Mouse (Mus musculus) heart, adult 18-20 months (tissue): Measurements from ENCODE around the gene Edc4. TPM values are rescaled to one million over a fixed set of nuclear protein-coding genes. Genes with fewer than 3 reads are reported as not detected.
"Not testable (repeated sequence)": the region's sequence is repeated elsewhere in the genome, so short reads cannot be mapped to it uniquely, and the experiment has no call there.

ENCODE experiments used
- DNase-seq, 2 experiments: peaks; one replicate each; pipeline ENCODE4 v3.0.0; 2021 to 2022; ENCODE audit warnings: mixed read lengths in 1 of 2
- long read RNA-seq, 2 experiments: library from polyadenylated mRNA; stranded (forward); transcript quantifications; one replicate each; pipeline ENCODE4 v2.0.0; 2021
- total RNA-seq, 2 experiments: library from RNA; stranded (reverse); gene quantifications; 2 replicates each; pipeline ENCODE4 v1.2.3; 2021

The Edc4 gene
- total RNA-seq: 10 to 100 TPM; 23.0 to 25.7 TPM
- long read RNA-seq, experiment 1, full-length matches to known transcripts: 14 of 37 reads
- long read RNA-seq, experiment 1, partial matches to known transcripts: 6 of 37 reads
- long read RNA-seq, experiment 1, other reads (novel, unspliced or antisense): 17 of 37 reads
- long read RNA-seq, experiment 2, full-length matches to known transcripts: 4 of 14 reads
- long read RNA-seq, experiment 2, partial matches to known transcripts: 5 of 14 reads
- long read RNA-seq, experiment 2, other reads (novel, unspliced or antisense): 5 of 14 reads

DNA sequence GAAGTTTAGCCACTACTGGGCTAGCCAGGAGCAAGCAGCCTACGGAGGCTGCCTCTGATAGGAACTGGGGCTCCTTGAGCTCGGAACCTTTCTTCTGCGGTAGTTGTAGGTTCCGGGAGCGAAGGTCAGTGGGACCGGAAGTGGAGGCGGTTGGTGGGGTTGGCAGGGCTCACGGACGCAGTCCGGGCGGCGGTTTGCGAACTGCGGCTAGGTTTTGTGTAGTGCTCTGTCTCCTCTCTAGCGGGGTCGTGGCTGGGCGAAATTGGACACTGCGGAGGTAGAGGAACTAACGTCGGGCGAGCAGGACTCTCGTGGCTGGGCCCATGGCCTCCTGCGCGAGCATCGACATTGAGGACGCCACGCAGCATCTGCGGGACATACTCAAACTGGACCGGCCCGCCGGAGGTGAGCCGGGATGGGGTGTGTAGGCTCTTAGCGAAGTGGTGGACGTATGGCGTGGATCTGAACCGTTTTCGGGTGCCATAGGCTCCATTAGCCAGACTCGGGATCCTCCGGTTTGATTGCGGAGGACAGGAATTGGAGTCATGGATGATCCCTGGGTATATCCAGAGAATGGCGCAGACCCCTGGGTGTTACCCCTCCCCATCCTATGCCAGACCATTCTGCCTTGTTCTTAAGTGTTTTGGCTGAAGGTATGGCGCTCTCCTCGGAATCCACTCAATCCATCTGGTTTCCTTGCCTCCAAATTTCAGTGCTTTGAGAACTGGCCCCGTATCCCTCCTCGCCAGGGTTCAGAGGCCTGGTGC is at the start of gene Edc4:
Edc4 (plus strand) TSS at position 128 of the 767 bp plus-strand sequence.
- DNase-seq: peak; percentile 87 to 95

DNA sequence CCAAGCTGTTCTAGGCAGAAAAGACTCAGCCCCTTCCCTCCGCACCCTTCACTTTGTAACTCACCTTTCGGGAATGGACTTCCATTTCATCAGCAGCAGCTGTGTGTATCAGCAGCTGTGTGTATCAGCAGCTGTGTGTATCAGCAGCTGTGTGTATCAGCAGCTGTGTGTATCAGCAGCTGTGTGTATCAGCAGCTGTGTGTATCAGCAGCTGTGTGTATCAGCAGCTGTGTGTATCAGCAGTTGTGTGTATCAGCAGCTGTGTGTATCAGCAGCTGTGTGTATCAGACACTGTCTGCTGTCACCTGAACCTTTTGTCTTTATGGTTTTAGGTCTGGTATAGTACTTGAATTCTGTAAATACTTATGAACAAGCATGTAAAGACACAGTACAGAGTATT is 46.9 kb upstream of the Edc4 start:
- DNase-seq: not testable (repeated sequence)

DNA sequence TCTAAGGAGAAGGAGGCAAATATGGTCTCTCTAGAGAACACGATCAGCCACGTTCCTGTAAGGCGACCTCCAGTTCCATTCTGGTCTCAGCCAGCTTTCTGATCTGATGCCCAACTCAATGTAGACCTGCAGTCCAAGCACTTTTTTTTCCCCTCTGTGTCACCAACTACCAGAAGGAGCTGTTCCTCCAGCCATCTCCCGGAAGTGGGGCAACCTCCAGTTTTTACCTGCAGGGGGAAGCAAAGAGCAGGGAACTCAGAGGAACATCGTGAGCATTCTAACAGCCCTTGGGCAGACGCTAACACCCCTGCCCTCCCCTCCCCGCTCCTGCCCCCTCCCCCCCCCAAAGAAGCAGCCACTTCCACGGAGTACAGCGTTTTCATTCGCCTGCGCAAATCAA is 45.4 kb upstream of the Edc4 start:
- DNase-seq: peak; percentile 74 to 88

DNA sequence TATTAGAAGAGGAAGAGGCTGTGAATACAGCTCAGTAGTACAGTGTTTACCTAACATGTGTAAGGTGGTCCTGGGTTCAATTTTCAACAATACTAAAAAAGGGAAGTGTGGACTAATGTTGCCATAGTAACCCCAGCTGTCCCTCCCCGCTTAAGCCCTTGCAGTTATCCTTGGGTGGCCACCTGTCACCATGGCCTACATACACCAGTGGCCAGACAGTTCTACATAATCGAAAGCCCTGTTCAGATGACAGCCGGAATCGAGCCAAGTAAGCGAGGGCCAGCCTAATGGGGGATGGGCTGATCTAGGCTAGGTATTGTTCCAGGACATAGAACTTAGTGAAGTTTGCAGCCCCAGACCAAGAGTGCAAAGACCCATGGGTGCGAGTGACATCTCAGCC is 43.7 kb upstream of the Edc4 start:
- no peak for DNase-seq

DNA sequence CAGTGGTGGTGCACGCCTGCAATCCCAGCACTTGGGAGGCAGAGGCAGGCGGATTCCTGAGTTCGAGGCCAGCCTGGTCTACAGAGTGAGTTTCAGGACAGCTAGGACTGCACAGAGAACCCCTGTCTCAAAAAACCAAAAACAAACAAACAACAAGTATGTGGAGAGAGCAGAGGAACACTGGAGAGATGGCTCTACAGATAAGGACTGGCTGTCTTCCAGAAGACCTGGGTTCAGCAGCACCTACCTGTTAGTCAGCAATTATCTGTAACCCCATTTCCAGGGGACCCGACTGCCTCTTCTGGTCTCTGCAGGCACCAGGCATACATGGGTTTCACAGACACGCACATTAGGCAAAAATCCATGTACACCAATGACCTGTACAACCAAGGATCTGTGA is 41.5 kb upstream of the Edc4 start:
- no peak for DNase-seq

DNA sequence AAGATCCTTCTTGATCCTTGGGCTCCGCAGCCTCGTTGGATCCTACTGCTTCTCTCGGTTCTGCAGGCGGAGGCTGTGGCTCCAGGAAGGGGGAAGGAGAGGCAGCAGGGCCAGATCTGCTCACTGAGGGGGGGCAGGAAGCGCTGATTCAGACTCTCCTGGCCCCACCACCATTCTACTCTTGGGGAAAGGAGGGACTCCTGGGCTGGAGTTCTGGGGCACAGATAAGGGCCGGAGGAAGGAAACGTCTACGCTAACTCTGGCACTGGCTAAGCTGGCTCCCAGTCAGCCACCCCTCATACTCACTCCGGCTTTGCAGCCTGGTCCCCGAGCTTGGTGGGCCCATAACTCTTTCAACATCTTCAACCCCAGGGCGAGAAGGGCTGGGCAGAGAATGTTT is 34.0 kb upstream of the Edc4 start:
- peak in 1 of 2 experiments; percentile 46 for DNase-seq

DNA sequence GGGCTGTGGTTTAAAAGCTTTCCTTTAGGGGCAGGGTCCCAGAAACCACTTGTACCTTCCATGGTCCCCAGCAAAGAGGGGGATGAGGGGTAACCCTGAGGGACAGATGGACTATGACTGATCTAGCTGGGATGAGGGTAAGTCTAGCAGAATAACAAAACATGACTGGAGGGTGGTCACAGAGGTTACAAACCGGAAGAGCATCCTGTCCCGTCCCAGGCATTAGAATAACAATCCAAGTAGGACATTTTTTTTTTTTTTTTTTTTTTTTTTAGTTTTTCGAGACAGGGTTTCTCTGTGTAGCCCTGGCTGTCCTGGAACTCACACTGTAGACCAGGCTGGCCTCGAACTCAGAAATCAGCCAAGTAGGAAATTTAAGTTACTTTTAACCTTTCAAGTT is 30.7 kb upstream of the Edc4 start:
- no peak for DNase-seq

DNA sequence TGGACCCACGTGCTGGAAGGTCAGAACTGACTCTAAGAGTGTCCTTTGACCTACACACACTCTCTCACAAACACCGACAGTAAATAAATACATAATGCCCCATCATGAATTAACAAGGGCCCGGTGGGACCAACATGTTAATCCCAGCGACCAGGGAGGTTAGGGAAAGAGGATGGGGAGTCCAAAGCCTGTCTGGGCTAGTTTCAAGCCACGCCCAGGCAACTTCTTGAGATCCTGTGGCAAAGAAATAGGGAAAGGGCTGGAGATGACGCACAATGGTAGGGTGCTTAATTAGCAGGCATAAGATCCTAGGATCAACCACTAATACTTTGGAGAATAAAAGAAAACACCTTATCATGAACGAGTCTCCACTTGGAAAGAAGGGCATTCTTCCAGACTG is 30.1 kb upstream of the Edc4 start:
- no peak for DNase-seq

DNA sequence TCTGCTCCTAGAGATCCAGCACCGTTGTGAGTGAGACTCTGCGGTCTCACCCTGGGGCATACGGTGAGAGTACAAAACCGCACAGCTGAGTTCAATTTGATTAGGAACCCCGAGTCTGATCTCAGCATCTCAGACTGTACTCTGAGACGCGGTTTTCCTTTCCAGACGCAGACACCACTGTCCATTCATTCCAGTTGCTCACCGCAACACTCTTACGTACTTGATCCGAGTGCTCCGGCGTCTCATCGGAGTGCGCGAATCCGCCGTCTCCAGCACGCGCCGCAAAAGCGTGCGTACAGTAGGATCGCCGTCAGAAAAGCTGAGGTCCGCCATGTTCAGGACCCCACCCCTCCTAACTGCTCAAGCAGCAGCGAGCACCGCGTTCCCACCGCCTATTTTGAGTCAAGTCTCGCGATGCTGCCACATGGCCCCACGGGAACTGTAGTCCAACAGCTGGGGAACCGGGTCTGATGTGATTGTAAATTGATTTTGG is 29.0 kb upstream of the Edc4 start:
- DNase-seq: peak; percentile 92 to 96

DNA sequence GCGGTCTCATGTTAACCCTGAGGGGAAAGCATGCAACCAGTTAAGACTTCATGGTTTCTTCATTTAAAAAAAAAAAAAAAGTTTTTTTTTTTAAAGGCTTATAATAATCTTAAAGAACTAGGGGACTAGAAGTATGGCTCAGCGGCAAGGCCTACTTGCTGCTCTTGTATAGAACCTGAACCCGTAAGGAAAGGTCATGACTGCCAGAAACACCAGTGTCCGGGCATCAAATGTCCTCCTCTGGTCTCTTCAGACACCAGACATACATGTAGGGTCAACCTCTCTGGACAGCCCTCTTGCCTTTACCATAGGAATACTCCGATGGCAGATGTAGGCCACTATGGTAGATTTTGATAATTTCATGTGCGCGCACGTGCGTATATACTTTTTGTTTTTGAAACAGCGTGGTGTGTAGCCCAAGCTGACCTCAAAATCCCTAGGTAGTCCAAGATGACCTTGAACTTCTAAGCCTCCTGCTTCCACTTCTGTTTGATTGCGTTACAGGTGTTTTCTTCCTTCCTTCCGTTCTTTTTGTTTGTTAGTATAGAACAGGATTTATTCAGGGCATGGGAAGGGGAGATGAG is 28.4 kb upstream of the Edc4 start:
- DNase-seq: peak in 1 of 2 experiments; percentile 41

DNA sequence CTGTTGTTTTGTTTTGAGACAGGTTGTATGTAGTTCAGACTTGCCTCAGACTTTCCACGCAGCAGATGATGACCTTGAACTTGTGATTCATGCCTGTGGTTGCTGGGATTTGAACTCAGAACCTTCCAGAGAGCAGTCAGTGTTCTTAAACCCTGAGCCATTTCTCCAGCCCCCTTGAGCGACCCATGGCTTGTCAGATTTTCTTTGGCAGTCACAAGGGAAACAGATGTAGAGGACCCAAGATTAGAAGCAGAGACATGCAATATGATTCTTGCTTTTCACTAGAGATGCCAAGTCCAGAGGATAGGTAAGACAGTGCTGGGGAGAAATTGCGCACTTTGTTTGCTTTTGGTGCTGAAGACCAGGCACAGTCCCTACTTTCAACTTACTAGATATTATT is 27.5 kb upstream of the Edc4 start, which contains the start of gene Cenpt:
Cenpt (minus strand) TSS at position 101 of the 400 bp plus-strand sequence.
- DNase-seq: no peak

DNA sequence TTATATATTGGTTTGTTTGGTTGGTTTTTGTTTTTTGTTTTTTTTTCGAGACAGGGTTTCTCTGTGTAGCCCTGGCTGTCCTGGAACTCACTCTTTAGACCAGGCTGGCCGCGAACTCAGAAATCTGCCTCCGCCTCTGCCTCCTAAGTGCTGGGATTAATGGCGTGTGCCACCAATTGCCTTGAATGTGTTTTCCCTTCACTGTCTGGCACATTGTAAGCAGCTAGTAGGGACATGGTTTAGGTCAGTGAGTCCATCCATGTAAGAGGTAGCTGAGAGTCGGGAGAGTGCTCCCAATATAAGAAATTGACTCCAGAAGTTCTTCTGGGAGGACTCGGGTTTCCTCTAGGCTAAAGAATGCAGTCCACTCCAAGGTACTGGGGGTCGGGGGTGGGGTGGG is 26.4 kb upstream of the Edc4 start:
- no peak for DNase-seq

DNA sequence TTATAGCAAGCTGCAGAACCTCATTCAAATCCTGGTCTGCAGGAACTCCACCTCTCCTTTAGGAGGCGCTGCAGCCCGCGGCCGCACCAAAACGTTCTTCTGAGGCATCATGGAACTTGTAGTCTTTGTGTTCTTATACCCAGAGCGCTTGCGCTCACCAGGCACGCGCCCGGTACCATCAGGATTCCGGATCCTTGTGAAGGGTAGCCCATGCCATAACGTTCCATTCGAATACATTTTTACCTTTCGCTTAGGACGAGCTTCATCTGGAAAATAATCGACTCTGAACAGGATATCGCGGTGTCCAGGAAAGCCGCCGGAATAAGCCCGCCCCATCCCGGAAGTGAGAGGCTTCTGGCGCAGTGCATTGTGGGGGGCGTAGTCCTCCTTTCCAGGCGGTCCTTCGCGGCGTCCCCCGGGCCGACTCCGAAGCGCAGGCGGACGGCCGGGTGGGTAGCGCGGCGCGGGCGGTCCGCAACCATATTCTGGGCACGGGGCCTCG is 25.9 kb upstream of the Edc4 start, which contains the start of gene Thap11:
Thap11 (plus strand) TSS at position 418 of the 502 bp plus-strand sequence.
- peak; percentile 95 to 96 for DNase-seq

DNA sequence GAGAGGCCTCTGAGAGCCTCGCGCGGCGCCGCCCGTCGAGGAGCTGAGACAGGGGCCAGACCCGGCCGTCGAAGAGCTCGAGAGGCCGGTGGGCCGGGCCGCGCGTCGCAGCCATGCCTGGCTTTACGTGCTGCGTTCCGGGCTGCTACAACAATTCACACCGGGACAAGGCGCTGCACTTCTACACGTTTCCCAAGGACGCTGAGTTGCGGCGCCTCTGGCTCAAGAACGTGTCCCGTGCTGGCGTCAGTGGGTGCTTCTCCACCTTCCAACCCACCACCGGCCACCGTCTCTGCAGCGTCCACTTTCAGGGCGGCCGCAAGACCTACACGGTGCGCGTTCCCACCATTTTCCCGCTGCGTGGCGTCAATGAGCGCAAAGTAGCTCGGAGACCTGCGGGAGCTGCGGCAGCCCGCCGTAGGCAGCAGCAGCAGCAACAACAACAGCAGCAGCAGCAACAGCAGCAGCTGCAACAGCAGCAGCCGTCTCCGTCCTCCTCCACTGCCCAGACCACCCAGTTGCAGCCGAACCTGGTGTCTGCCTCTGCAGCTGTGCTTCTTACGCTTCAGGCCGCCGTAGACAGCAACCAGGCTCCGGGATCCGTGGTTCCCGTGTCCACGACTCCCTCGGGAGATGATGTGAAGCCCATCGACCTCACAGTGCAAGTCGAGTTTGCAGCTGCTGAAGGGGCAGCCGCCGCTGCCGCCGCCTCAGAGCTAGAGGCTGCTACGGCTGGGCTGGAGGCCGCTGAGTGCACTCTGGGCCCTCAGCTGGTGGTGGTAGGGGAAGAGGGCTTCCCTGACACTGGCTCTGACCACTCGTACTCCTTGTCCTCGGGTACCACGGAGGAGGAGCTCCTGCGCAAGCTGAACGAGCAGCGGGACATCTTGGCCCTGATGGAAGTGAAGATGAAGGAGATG is 25.2 kb upstream of the Edc4 start:
- peak in 1 of 2 experiments; percentile 49 for DNase-seq

DNA sequence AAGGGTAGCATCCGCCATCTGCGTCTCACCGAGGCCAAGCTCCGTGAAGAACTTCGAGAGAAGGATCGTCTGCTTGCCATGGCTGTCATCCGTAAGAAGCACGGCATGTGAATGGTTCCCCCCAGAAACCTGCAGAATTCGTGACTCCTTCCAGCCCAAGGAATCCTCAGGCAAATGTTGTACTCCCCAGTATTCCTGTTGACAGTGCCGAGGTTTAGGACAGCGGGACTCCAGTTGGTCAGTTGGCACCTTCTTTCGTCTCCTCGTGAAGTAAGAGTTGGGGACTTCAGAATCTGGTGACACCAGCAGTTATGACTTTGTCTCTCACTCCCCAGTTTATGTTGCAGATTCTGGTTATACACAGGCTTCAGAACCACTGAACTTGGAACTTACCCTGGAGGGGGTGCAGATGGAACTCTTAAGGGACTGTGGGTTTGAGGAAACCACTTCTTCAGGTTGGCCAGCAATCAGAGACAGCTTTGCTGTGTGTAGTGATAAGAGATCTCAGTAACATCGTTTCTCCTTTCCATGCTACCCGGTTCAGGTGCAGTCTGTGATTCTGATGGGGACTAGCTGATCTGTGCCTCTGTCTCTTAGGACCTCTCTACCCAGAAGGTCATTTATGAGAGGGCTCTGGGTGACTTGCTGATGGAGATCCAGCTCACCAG is 24.4 kb upstream of the Edc4 start:
- no peak for DNase-seq

DNA sequence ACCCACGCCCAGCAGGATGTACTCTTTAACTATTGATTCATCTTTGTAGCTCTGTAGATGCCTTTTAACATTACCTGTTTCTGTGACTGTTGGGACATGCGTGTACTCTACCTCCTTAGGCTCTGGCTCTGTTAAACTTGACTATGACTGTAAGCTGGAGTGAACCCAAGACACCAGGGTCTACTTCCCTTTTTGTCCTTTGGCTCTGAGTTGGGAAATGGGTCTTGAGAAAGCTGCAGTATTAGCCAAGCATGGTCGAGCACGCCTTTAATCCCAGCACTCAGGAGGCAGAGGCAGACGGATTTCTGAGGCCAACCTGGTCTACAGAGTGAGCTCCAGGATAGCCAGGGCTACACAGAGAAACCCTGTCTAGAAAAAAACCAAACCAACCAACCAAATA is 22.2 kb upstream of the Edc4 start:
- DNase-seq: peak in 1 of 2 experiments; percentile 42

DNA sequence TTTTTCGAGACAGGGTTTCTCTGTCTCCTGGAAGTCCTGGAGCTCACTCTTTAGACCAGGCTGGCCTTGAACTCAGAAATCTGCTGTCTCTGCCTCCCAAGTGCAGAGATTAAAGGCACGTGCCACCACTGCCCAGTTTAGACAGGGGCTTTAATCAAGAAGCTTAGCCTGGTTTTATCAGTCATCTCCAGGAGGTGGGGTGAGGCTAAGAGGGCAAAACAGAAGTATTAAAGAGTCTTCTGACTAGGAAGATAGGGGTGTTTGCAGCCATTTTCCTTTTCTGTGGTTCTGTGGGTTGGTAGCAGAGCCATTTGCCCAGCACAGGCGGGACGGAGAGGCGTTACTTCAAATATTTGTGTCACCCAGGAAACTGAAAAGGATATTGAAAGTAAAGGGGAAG is 21.4 kb upstream of the Edc4 start:
- DNase-seq: no peak

DNA sequence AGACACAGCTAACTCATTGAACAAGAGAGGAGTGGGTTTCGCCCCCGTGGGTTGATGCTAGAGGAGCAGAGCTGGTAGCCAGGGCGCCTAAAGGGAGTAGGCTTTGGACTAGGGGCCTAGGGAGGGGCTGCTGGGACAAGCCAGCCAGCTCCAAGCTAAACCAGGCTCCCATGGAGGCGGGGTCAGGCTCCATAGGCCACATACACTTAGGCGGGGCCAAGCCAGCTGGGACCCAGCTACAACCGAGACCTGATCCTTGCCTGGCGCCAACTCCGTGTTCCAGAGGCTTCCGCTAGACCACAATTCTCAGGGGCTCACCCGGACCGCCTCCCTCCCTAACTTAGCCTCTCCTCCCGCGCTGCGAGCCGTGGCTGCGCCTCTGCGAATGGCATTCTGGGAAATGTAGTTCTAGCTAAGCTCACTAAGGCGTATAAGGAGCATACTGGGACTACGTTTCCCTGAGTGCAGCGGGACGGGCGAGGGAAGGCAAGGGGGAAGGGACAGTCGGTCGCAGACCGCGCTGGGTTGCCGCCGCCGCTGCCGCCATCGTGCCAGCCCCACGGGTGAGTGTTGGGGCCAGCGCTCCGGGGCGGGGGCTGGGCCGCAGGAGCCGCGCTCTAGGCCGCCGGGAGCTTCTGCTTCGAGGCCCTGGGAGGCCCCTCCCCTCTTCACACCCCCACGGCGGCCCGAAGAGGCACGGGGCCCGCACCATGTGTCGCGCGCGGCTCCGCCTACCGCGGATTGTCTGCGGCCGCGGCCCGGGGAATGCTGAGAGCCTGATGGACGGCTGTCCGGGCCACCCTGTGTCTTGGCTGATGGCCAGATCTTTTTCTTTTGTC is 20.3 kb upstream of the Edc4 start, which contains the start of gene Nutf2:
Nutf2 (plus strand) TSS at position 438 of the 839 bp plus-strand sequence.
- peak; percentile 95 to 99 for DNase-seq

DNA sequence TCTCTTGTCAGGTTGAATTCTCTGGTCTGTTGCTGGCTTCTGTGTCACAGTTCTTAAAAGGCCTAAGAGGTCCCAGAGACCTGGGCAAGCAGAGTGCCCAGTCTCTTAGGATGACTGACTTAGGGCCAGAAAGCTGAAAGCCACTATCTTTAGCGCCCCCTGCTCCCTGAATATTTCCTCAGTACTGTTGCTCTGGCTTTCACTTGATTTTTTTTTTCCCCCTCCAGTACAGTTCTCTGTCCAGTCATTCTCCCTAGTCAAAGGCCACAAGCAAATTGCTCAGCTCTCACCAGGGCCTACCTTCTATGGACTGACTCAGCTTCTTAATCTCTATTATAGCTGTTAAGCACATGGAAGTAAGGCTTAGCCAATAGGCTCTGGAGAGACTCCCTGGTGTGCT is 18.7 kb upstream of the Edc4 start:
- peak in 1 of 2 experiments; percentile 22 for DNase-seq
